Mouse (Mus musculus) forebrain, embryonic 13.5 days (tissue): ENCODE measurements around the gene Gm17402. TPM values are rescaled to one million over a fixed set of nuclear protein-coding genes. Genes with fewer than 3 reads are reported as not detected.

Experiments
- ATAC-seq: fragments of 200-750 bp; cut with Nextera tagmentation; 2 replicates; pipeline ENCODE4 v1.8.0; 2017
- H3K27ac ChIP-seq: fragments of 300-500 bp; sonication (generic); 2 replicates; pipeline ENCODE4 v1.5.1; 2015; ENCODE audit warnings: inconsistent platforms, mild to moderate bottlenecking, moderate library complexity
- H3K27me3 ChIP-seq: fragments of 300-500 bp; sonication (generic); 2 replicates; pipeline ENCODE4 v1.6.1; 2015; ENCODE audit warnings: mild to moderate bottlenecking, inconsistent platforms
- H3K36me3 ChIP-seq: fragments of 300-500 bp; sonication (generic); 2 replicates; pipeline ENCODE4 v1.6.1; 2015; ENCODE audit warnings: mild to moderate bottlenecking, inconsistent platforms; ENCODE audit not compliant: poor library complexity, severe bottlenecking
- H3K4me1 ChIP-seq: fragments of 300-500 bp; sonication (generic); 2 replicates; pipeline ENCODE4 v1.6.1; 2015; ENCODE audit warnings: inconsistent platforms
- H3K4me2 ChIP-seq: fragments of 300-500 bp; sonication (generic); 2 replicates; pipeline ENCODE4 v1.6.1; 2015; ENCODE audit warnings: inconsistent platforms, mild to moderate bottlenecking, moderate library complexity
- H3K4me3 ChIP-seq: fragments of 300-500 bp; sonication (generic); 2 replicates; pipeline ENCODE4 v1.5.1; 2015; ENCODE audit warnings: mild to moderate bottlenecking, inconsistent platforms
- H3K9ac ChIP-seq: fragments of 300-500 bp; sonication (generic); 2 replicates; pipeline ENCODE4 v1.6.1; 2015; ENCODE audit warnings: mild to moderate bottlenecking, inconsistent platforms
- H3K9me3 ChIP-seq: fragments of 300-500 bp; sonication (generic); replicated peaks from 2 replicates; pipeline ENCODE4 v1.6.1; 2016; ENCODE audit warnings: inconsistent platforms
- WGBS: fragments of 180-500 bp; shearing (Covaris S2); methylation state at CpG from one replicate; pipeline ENCODE4 v1.1.7; 2015; 5-methylcytosine and 5-hydroxymethylcytosine counted together
- polyA plus RNA-seq: library from polyadenylated mRNA; unstranded; fragments of >200 nt; fragmentation: Nextera tagmentation; extraction: Ambion mirVana; gene quantifications from 2 replicates; pipeline ENCODE4 v1.2.1, GENCODE M21; 2015

The Gm17402 gene
- not detected in 2 replicates for polyA plus RNA-seq

DNA sequence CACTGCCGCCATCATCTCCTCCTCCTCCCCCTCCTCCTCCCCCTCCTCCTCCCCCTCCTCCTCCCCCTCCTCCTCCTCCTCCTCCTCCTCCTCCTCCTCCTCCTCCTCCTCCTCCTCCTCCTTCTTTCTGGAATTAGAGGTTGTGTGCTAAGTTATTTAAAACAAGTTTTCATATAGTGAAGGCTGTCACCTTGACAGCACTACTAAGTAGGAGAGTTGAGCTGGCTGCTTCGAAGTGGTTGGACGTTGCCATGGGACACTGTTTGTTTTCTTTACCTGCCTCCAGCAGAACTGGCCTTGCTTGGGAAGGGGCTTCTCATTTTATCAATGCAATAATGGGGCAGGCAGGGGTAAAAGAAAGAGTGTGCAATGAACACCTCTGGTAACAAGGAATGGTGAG, at the start of gene Gm17402:
TSS of gene Gm17402 (minus strand) at position 101 of the 400 bp plus-strand sequence.
- ATAC-seq, result no peak
- Histone ChIP-seq H3K9ac (peak within 1 kb of the TSS; percentile 68), H3K9me3 (no peaks in the 10 kb centered on the region), H3K4me1 (peaks cover 6% of the 10 kb centered on the region; the same call in 1 of the 2 replicates), H3K36me3 (no peaks in the 10 kb centered on the region), H3K4me3 (peak within 1 kb of the TSS; percentile 52), H3K27me3 (peaks cover 35% of the 10 kb centered on the region), H3K4me2 (peak within 1 kb of the TSS; percentile 82), H3K27ac (no peak within 1 kb of the TSS)
- whole genome bisulfite sequencing, result 59% methylated on average over 3 of the region's 3 CpGs

DNA sequence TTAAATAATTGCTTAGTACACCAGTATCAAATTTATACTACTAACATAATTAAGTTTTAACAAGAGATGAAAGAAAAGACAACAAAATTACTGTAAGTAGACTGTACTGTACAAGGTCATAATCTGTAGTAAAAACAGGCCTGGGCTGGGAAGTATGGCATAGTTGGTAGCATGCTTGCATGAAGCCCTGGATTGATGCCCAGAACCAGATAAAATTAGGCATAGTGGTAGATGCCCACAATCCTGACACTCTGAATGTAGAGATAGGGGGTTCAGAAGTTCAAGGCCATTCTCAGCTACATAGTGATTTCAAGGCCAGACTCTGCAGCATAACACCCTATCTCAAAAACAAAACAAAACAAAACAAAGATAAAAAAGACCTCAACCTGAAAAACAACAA, 3.3 kb upstream of the Gm17402 start:
- Histone ChIP-seq H3K4me2 (no peak overlapping the region), H3K27me3 (peaks cover 10% of the 10 kb centered on the region), H3K9ac (no peak overlapping the region), H3K27ac (no peak overlapping the region), H3K36me3 (no peaks in the 10 kb centered on the region), H3K4me3 (no peak overlapping the region), H3K9me3 (no peaks in the 10 kb centered on the region), H3K4me1 (peaks cover 6% of the 10 kb centered on the region; the same call in 1 of the 2 replicates)
- ATAC-seq, result no peak

DNA sequence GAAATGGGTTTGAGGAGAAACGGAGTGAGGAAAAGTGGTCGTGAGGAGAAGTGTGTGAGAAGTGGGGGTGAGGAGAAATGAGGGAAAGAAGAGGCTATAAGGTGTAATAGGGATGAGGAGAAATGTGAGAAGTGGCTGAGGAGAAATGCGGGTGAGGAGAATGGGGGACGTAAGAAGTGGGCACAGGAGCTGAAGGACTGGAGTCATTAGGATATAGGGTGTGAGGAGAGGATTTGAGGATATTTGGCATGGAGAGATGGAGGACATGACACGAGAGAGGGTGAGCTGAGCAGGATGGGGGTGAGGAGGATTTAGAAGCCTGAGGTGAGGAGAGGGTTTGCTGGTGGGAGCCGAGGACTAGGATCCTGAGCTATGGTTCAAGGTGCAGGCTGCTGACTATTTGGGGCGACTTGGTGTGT, 594 bp downstream of the Gm17402 start:
- 34% methylated on average over 7 of the region's 7 CpGs for WGBS
- ATAC-seq, result peak; percentile 58

DNA sequence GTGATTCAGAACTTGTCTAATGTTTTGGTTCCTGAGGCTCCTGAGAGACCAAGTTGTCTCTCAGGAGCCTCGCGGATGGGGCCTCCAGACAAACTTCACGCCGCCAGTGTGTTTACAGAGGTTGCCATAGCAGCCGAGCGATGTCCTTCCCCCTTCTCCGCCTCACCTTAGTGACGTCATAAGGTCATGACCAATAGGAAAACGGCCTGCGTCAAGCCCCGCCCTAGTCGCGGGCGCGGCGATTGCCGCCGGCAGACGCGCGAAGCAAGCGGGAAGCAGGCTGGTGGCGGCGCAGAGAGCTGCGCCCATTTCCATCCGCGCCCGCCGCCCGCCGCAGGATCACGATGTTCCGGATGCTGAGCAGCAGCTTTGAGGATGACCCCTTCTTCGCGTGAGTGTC, 1.1 kb downstream of the Gm17402 start, which contains the start of gene Mlf1:
TSS of gene Mlf1 (plus strand) at position 226 of the 400 bp plus-strand sequence.
- H3K4me2 ChIP-seq, result peak within 1 kb of the TSS; percentile 82
- 1% methylated on average over 35 of the region's 35 CpGs for WGBS
- H3K4me3 ChIP-seq, result peak within 1 kb of the TSS; percentile 52
- H3K4me1 ChIP-seq, result peaks cover 6% of the 10 kb centered on the region; the same call in 1 of the 2 replicates
- H3K9me3 ChIP-seq, result no peaks in the 10 kb centered on the region
- H3K27ac ChIP-seq, result no peak within 1 kb of the TSS
- peaks cover 35% of the 10 kb centered on the region for H3K27me3 ChIP-seq
- peak within 1 kb of the TSS; percentile 68 for H3K9ac ChIP-seq
- no peaks in the 10 kb centered on the region for H3K36me3 ChIP-seq
- ATAC-seq, result peak; percentile 99

More for the DNA sequence above, 594 bp downstream of the Gm17402 start:
- Histone ChIP-seq H3K9ac (peak overlapping the region; percentile 68), H3K36me3 (no peaks in the 10 kb centered on the region), H3K4me3 (peak overlapping the region; percentile 52), H3K9me3 (no peaks in the 10 kb centered on the region), H3K27ac (no peak overlapping the region), H3K4me2 (peak overlapping the region; percentile 82), H3K27me3 (peaks cover 35% of the 10 kb centered on the region), H3K4me1 (peaks cover 6% of the 10 kb centered on the region; the same call in 1 of the 2 replicates)

DNA sequence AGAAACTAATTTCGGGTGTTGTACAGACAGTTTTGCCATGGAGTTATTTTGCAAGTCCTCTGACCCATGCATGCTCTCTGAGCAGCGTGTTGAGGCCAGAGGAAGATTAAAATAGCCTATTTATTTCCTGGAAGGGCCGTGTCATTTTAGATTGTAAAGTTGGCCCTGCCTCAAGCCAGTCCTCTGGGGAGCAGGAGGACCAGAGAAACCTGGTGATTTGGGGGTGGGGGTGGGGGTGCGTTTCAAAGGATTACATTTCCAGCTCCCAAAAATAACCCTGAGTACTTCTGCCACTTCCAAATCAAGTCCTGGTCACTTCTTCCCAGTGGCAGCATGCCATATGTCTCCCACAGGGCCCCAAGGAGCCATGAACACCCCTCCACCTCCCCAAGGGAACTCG, 2.2 kb downstream of the Gm17402 start:
- no peak for ATAC-seq
- H3K4me2 ChIP-seq, result no peak overlapping the region
- H3K4me3 ChIP-seq, result no peak overlapping the region
- H3K9ac ChIP-seq, result no peak overlapping the region
- H3K9me3 ChIP-seq, result no peaks in the 10 kb centered on the region
- no peak overlapping the region for H3K27ac ChIP-seq
- 58% methylated on average over 5 of the region's 5 CpGs for WGBS
- H3K4me1 ChIP-seq, result peaks cover 6% of the 10 kb centered on the region; the same call in 1 of the 2 replicates
- H3K36me3 ChIP-seq, result no peaks in the 10 kb centered on the region
- peaks cover 35% of the 10 kb centered on the region for H3K27me3 ChIP-seq

DNA sequence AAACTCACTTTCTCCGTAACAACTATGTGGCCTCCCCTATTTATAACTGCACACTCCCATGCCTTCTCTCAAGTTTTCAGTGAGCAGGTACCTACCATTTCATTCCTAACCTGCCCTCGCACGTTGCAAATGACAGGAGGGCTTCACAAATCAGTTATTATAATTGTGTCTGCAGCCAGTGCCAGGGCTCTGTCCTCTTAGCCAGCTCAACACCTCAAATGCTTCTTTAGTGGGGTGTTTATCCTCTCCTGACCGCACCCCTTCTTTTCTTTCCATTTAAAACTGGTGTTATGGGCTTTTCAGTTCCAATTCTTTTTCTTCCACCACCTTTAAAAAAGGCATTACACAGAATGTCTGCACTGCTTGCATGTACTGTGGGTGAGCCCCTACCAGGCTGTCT, 2.8 kb downstream of the Gm17402 start:
- Histone ChIP-seq H3K4me3 (no peak overlapping the region), H3K4me1 (peaks cover 6% of the 10 kb centered on the region; the same call in 1 of the 2 replicates), H3K9me3 (no peaks in the 10 kb centered on the region), H3K4me2 (no peak overlapping the region), H3K27me3 (peaks cover 35% of the 10 kb centered on the region), H3K9ac (no peak overlapping the region), H3K27ac (no peak overlapping the region), H3K36me3 (no peaks in the 10 kb centered on the region)
- ATAC-seq, result no peak
- WGBS, result 81% methylated on average over 4 of the region's 4 CpGs

DNA sequence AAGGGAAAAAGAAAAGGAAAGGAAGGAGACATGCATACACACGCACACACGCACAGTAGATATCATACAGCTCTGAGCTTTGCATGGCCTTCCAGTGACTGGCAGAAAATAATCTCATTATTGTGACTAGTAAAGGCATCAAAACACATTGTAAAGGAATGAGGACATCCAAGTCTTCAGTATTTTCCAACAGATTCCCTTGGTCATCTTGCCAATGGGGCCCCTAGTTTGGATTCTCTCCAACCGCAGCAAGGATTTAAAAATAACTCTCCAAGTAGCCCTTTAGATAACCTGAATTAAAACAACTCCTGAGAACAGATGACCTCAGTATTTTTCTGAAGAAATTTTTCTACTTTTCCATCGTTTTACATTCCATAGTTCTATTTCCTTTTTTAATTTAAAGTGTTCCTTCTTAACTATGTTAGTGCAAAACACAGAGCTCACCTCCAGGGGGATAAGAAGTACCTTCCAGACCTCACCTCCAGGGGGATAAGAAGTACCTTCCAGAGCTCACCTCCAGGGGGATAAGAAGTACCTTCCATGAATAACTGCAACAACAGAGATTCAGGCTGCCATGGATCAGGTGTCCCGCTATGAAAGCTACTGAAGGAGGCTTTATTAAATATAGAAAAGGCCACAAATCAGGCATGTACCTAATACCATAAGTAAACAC, 5.4 kb downstream of the Gm17402 start:
- Histone ChIP-seq H3K27me3 (peaks cover 29% of the 10 kb centered on the region), H3K9ac (no peak overlapping the region), H3K27ac (no peak overlapping the region), H3K9me3 (no peaks in the 10 kb centered on the region), H3K4me1 (peaks cover 5% of the 10 kb centered on the region; the same call in 1 of the 2 replicates), H3K4me2 (no peak overlapping the region), H3K36me3 (no peaks in the 10 kb centered on the region), H3K4me3 (no peak overlapping the region)
- WGBS, result 88% methylated on average over 5 of the region's 5 CpGs
- ATAC-seq, result no peak

DNA sequence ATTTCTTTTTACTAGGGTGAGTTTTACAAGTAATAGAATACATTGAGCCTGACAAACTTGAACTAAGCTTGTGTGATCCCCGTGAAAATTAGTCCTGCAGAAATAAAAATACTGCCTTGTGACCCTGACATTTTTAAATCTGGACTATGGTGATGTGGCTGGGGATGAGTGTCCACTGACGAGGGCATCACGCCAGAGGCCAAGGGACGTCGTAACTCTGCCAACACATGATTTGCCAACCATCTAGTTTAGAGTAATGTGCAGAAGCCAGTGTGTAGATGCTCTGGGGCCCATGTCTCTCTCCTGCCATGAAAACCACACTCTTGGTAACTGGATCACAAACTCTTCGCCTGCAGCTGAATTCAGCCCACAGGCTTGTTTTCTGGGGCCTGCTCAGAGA, 7.5 kb downstream of the Gm17402 start:
- 90% methylated on average over 6 of the region's 6 CpGs for WGBS
- H3K27ac ChIP-seq, result no peak overlapping the region

DNA sequence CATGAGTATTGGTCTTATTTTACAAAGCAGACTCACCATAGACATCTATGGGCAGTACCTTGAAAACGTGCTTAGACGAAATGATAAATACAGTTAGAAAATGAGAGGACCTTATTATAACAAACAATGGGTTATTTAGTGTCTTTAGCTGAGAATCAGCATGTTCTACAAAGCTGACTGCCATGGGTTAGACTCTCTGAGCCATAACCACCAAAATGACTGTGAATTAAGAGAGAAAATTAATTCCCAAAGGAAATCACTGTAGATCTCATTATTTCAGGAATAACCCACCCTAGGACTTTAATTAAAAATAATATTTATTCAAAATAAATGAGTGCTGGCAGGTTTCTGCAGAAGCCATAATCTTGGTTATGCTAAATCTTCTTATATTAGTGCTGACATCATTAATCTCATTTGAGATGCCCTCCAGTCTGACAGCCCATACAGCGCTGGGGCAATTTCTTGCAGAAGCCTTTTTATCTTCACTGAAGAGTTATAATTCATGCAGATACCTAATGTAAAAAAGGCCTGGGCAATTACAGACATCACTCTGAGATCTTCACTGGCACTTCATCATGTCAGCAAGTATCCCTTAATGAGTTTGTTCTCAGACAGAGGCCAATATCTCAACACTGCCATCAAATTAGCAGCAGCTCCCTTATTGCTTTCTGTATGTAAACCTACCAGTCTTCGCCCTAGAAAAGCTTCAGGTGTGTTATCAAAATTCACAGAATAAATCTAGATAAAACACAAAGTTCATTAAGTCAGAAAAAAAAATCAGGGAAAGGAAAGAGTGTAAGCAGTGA, 8.7 kb downstream of the Gm17402 start:
- no peaks in the 10 kb centered on the region for H3K36me3 ChIP-seq
- H3K4me2 ChIP-seq, result no peak overlapping the region
- H3K4me1 ChIP-seq, result no peaks in the 10 kb centered on the region
- no peak overlapping the region for H3K27ac ChIP-seq
- peak; percentile 30; the same call in 1 of the 2 replicates for ATAC-seq
- no peaks in the 10 kb centered on the region for H3K9me3 ChIP-seq
- no peak overlapping the region for H3K4me3 ChIP-seq
- peaks cover 8% of the 10 kb centered on the region; the same call in 1 of the 2 replicates for H3K27me3 ChIP-seq
- 72% methylated on average over 4 of the region's 4 CpGs for WGBS
- no peak overlapping the region for H3K9ac ChIP-seq

More for the DNA sequence above, 7.5 kb downstream of the Gm17402 start:
- H3K27me3 ChIP-seq, result peaks cover 18% of the 10 kb centered on the region
- no peaks in the 10 kb centered on the region for H3K4me1 ChIP-seq
- no peaks in the 10 kb centered on the region for H3K9me3 ChIP-seq
- no peaks in the 10 kb centered on the region for H3K36me3 ChIP-seq
- H3K4me2 ChIP-seq, result no peak overlapping the region
- ATAC-seq, result no peak
- no peak overlapping the region for H3K4me3 ChIP-seq
- no peak overlapping the region for H3K9ac ChIP-seq

DNA sequence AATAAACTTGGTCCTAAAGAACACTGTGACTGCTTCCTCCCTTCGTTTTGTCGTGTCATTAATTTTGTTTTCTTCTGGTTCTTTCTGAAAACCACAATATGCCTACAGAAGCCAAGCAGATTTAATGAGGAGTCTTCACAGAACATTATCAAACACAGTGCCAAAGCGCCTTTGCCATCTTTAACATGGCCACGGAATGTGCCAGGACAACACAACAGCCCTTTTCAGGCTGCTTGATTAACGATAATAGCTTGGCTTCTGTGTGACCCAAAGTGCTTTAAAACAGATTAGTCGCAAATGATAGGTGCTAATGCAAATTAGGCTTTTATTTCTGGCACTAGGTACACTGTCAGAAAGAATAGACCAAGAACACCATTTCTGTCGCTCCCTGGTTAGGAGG, 16.6 kb downstream of the Gm17402 start:
- Histone ChIP-seq H3K4me2 (no peak overlapping the region), H3K9ac (no peak overlapping the region), H3K4me1 (no peaks in the 10 kb centered on the region), H3K4me3 (no peak overlapping the region), H3K36me3 (no peaks in the 10 kb centered on the region), H3K27ac (no peak overlapping the region), H3K27me3 (no peaks in the 10 kb centered on the region), H3K9me3 (no peaks in the 10 kb centered on the region)
- WGBS, result 38% methylated on average over 7 of the region's 7 CpGs
- no peak for ATAC-seq

DNA sequence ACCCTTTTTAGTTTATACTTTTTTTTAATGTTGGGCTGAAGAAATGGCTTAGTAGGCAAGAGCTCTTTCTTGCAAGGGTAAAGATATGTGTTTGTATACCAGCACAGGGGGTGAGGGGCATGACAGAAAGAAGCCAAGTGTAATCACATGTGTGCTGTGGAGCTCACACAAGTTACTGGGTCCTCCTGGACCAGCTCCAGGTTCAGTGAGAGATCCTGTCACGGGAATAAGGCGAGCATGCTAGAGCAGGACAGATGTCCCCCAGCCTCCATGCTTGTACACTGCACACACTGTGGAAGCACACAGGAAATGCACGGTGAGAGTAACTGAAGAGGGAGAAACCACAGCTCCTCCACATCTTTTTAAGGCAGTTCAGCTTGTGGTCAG, 22.2 kb downstream of the Gm17402 start:
- ATAC-seq, result peak; percentile 48
- no peak overlapping the region for H3K9ac ChIP-seq
- no peaks in the 10 kb centered on the region for H3K4me1 ChIP-seq
- no peaks in the 10 kb centered on the region; the same call in 1 of the 2 replicates for H3K27me3 ChIP-seq
- H3K4me3 ChIP-seq, result no peak overlapping the region
- H3K36me3 ChIP-seq, result no peaks in the 10 kb centered on the region
- no peak overlapping the region for H3K27ac ChIP-seq
- WGBS, result 88% methylated on average over 3 of the region's 3 CpGs
- H3K4me2 ChIP-seq, result no peak overlapping the region
- no peaks in the 10 kb centered on the region for H3K9me3 ChIP-seq

DNA sequence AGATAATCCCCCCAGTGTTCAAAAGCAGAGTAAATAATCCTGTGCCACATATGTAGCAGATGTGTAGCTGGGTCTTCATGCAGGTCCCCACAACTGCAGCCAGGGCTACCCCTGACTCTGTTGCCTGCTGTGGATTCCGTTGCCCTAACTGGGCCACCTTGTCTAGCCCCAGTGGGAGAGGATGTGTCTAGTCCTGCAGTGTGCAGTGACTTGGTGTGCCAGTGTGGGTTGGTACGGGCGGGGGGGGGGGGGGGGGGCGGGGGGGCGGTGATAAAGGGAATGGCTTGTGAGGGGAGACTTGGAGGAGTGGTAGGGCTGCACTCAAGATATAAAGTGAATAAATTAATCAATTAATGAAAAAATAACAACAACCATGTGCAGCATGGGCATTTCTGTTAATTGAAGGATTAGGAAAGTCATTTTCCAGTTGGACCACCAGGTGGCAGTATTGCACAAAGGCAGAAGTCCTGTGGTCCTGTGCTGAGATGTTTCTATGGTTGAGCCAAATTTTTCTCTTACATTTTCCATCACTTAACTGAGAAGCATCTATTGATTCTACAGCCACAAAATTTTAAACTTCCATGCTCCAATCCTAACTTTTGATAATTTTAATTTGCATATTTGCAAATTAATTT, 22.7 kb downstream of the Gm17402 start:
- no peaks in the 10 kb centered on the region for H3K9me3 ChIP-seq
- H3K4me3 ChIP-seq, result no peak overlapping the region
- no peak overlapping the region for H3K27ac ChIP-seq
- 65% methylated on average over 2 of the region's 5 CpGs for WGBS
- H3K4me1 ChIP-seq, result no peaks in the 10 kb centered on the region
- no peaks in the 10 kb centered on the region for H3K36me3 ChIP-seq
- no peaks in the 10 kb centered on the region; the same call in 1 of the 2 replicates for H3K27me3 ChIP-seq
- peak; percentile 70 for ATAC-seq
- H3K9ac ChIP-seq, result no peak overlapping the region
- H3K4me2 ChIP-seq, result no peak overlapping the region
